Mouse (Mus musculus) midbrain, embryonic 16.5 days (tissue): Measurements from ENCODE around the gene Large2. TPM values are rescaled to one million over a fixed set of nuclear protein-coding genes. Genes with fewer than 3 reads are reported as not detected.

Experiments
- ATAC-seq: fragments of 200-750 bp; cut with Nextera tagmentation; 2 replicates; pipeline ENCODE4 v1.8.0; 2017; ENCODE audit warnings: moderate TSS enrichment
- H3K27ac ChIP-seq: fragments of 300-500 bp; sonication (generic); 2 replicates; pipeline ENCODE4 v1.5.1; 2014; ENCODE audit warnings: mild to moderate bottlenecking, low read length, mixed read lengths
- H3K27me3 ChIP-seq: fragments of 300-500 bp; sonication (generic); 2 replicates; pipeline ENCODE4 v1.6.1; 2014; ENCODE audit warnings: low read depth, low read length, mixed read lengths; ENCODE audit not compliant: control insufficient read depth, insufficient read depth
- H3K36me3 ChIP-seq: fragments of 300-500 bp; sonication (generic); 2 replicates; pipeline ENCODE4 v1.6.1; 2014; ENCODE audit warnings: mild to moderate bottlenecking, low read length, moderate library complexity, mixed read lengths; ENCODE audit not compliant: control insufficient read depth, insufficient read depth
- H3K4me1 ChIP-seq: fragments of 300-500 bp; sonication (generic); 2 replicates; pipeline ENCODE4 v1.6.1; 2014; ENCODE audit warnings: mild to moderate bottlenecking, low read length, mixed read lengths; ENCODE audit not compliant: control insufficient read depth, insufficient read depth
- H3K4me2 ChIP-seq: fragments of 300-500 bp; sonication (generic); 2 replicates; pipeline ENCODE4 v1.6.1; 2014; ENCODE audit warnings: mild to moderate bottlenecking, low read length, mixed read lengths
- H3K4me3 ChIP-seq: fragments of 300-500 bp; sonication (generic); 2 replicates; pipeline ENCODE4 v1.5.1; 2014; ENCODE audit warnings: low read depth, mild to moderate bottlenecking, low read length, moderate library complexity, mixed read lengths
- H3K9ac ChIP-seq: fragments of 300-500 bp; sonication (generic); 2 replicates; pipeline ENCODE4 v1.6.1; 2014; ENCODE audit warnings: low read depth, low read length, mixed read lengths
- H3K9me3 ChIP-seq: fragments of 300-500 bp; sonication (generic); replicated peaks from 2 replicates; pipeline ENCODE4 v1.6.1; 2014; ENCODE audit warnings: mild to moderate bottlenecking, low read length, mixed read lengths; ENCODE audit not compliant: control insufficient read depth, poor library complexity, severe bottlenecking
- WGBS: fragments of 180-500 bp; shearing (Covaris S2); extraction: QIAGEN DNeasy Blood & Tissue Kit; methylation state at CpG from one replicate; pipeline ENCODE4 v1.1.7; 2014; 5-methylcytosine and 5-hydroxymethylcytosine counted together
- polyA plus RNA-seq: library from polyadenylated mRNA; unstranded; fragments of >200 nt; fragmentation: Nextera tagmentation; extraction: Ambion mirVana; gene quantifications from 2 replicates; pipeline ENCODE4 v1.2.1, GENCODE M21; 2015

Large2 gene
- polyA plus RNA-seq, 1 experiment from 2014 or later = 1.9 TPM

- H3K36me3 ChIP-seq = no peaks in the 10 kb centered on the region; the same call in 1 of the 2 replicates
- peaks cover 13% of the 10 kb centered on the region for H3K27me3 ChIP-seq
- WGBS = 9% methylated on average over 19 of the region's 19 CpGs
- H3K4me3 ChIP-seq = peak overlapping the region; percentile 28
- peak overlapping the region; percentile 50 for H3K4me2 ChIP-seq
- ATAC-seq = no peak
- H3K4me1 ChIP-seq = peaks cover 28% of the 10 kb centered on the region
- H3K9ac ChIP-seq = peak overlapping the region; percentile 35
- no peak overlapping the region for H3K27ac ChIP-seq
- H3K9me3 ChIP-seq = no peaks in the 10 kb centered on the region
These were observed 4.3 kb downstream of the Large2 start for GRCm38 (mm10) chr2:92370375-92370774.

- Histone ChIP-seq H3K9ac (no peak overlapping the region), H3K36me3 (peaks cover 2% of the 10 kb centered on the region; the same call in 1 of the 2 replicates), H3K27ac (no peak overlapping the region), H3K4me3 (no peak overlapping the region), H3K4me1 (peaks cover 17% of the 10 kb centered on the region; the same call in 1 of the 2 replicates), H3K27me3 (peaks cover 13% of the 10 kb centered on the region), H3K4me2 (no peak overlapping the region), H3K9me3 (no peaks in the 10 kb centered on the region)
- WGBS = 45% methylated on average over 20 of the region's 20 CpGs
- no peak for ATAC-seq
These were observed 7.2 kb downstream of the Large2 start for GRCm38 (mm10) chr2:92367383-92368029.

GRCm38 (mm10) chr2:92365568-92365967 is 9.1 kb downstream of the Large2 start:
- Histone ChIP-seq H3K36me3 (peaks cover 2% of the 10 kb centered on the region; the same call in 1 of the 2 replicates), H3K27ac (no peak overlapping the region), H3K9ac (no peak overlapping the region), H3K9me3 (no peaks in the 10 kb centered on the region), H3K4me3 (no peak overlapping the region), H3K27me3 (peaks cover 13% of the 10 kb centered on the region), H3K4me1 (peaks cover 1% of the 10 kb centered on the region; the same call in 1 of the 2 replicates), H3K4me2 (no peak overlapping the region)
- ATAC-seq = no peak
- WGBS = 90% methylated on average over 10 of the region's 10 CpGs

GRCm38 (mm10) chr2:92364086-92364485 is 10.6 kb downstream of the Large2 start:
- 85% methylated on average over 4 of the region's 4 CpGs for whole genome bisulfite sequencing
- H3K9ac ChIP-seq = no peak overlapping the region
- H3K27ac ChIP-seq = no peak overlapping the region
- H3K27me3 ChIP-seq = peaks cover 4% of the 10 kb centered on the region
- no peaks in the 10 kb centered on the region for H3K9me3 ChIP-seq
- no peak overlapping the region for H3K4me3 ChIP-seq
- H3K36me3 ChIP-seq = peaks cover 6% of the 10 kb centered on the region
- H3K4me2 ChIP-seq = no peak overlapping the region
- no peak for ATAC-seq
- no peaks in the 10 kb centered on the region for H3K4me1 ChIP-seq

- H3K36me3 ChIP-seq = peaks cover 11% of the 10 kb centered on the region
- 94% methylated on average over 6 of the region's 6 CpGs for WGBS
These were observed 12.0 kb downstream of the Large2 start for GRCm38 (mm10) chr2:92362571-92363228.

GRCm38 (mm10) chr2:92361795-92362194 is 12.9 kb downstream of the Large2 start:
- Histone ChIP-seq H3K36me3 (peaks cover 15% of the 10 kb centered on the region), H3K4me2 (no peak overlapping the region), H3K27me3 (no peaks in the 10 kb centered on the region), H3K4me1 (no peaks in the 10 kb centered on the region), H3K9ac (no peak overlapping the region), H3K9me3 (no peaks in the 10 kb centered on the region), H3K4me3 (no peak overlapping the region), H3K27ac (no peak overlapping the region)
- 82% methylated on average over 8 of the region's 8 CpGs for WGBS
- ATAC-seq = no peak

More at GRCm38 (mm10) chr2:92362571-92363228, 12.0 kb downstream of the Large2 start:
- Histone ChIP-seq H3K27me3 (no peaks in the 10 kb centered on the region), H3K4me3 (no peak overlapping the region), H3K4me2 (no peak overlapping the region), H3K9ac (no peak overlapping the region), H3K9me3 (no peaks in the 10 kb centered on the region), H3K4me1 (no peaks in the 10 kb centered on the region), H3K27ac (no peak overlapping the region)
- no peak for ATAC-seq

- ATAC-seq = no peak
- peaks cover 15% of the 10 kb centered on the region for H3K36me3 ChIP-seq
- 19% methylated on average over 12 of the region's 12 CpGs for WGBS
- H3K9me3 ChIP-seq = no peaks in the 10 kb centered on the region
- H3K27ac ChIP-seq = no peak overlapping the region
- H3K4me2 ChIP-seq = no peak overlapping the region
- no peaks in the 10 kb centered on the region for H3K27me3 ChIP-seq
- no peak overlapping the region for H3K9ac ChIP-seq
- no peaks in the 10 kb centered on the region for H3K4me1 ChIP-seq
- H3K4me3 ChIP-seq = no peak overlapping the region
These were observed 13.8 kb downstream of the Large2 start for GRCm38 (mm10) chr2:92360893-92361292.

- Histone ChIP-seq H3K27me3 (no peaks in the 10 kb centered on the region), H3K4me1 (no peaks in the 10 kb centered on the region), H3K27ac (no peak overlapping the region), H3K9ac (no peak overlapping the region), H3K4me2 (no peak overlapping the region), H3K9me3 (no peaks in the 10 kb centered on the region), H3K36me3 (peaks cover 15% of the 10 kb centered on the region), H3K4me3 (no peak overlapping the region)
- WGBS = 71% methylated on average over 22 of the region's 25 CpGs
- ATAC-seq = no peak
These were observed 14.4 kb downstream of the Large2 start for GRCm38 (mm10) chr2:92360186-92360823.

GRCm38 (mm10) chr2:92359301-92359700 is 15.4 kb downstream of the Large2 start:
- H3K4me2 ChIP-seq = no peak overlapping the region
- H3K4me3 ChIP-seq = no peak overlapping the region
- H3K9ac ChIP-seq = no peak overlapping the region
- H3K27me3 ChIP-seq = no peaks in the 10 kb centered on the region
- 89% methylated on average over 2 of the region's 2 CpGs for WGBS
- no peaks in the 10 kb centered on the region; the same call in 1 of the 2 replicates for H3K4me1 ChIP-seq
- no peak overlapping the region for H3K27ac ChIP-seq
- H3K9me3 ChIP-seq = no peaks in the 10 kb centered on the region
- peaks cover 15% of the 10 kb centered on the region for H3K36me3 ChIP-seq
- no peak for ATAC-seq
